Mouse (Mus musculus) forebrain, embryonic 14.5 days (tissue): ENCODE data around the gene Acp2. TPM values are rescaled to one million over a fixed set of nuclear protein-coding genes. Genes with fewer than 3 reads are reported as not detected.
A peak's percentile ranks its signal among the peaks of the same experiment; 100 is the strongest.
"Not testable (repeated sequence)": the region's sequence is repeated elsewhere in the genome, so short reads cannot be mapped to it uniquely, and the experiment has no call there.

Experiments used
- ATAC-seq: fragments of 200-750 bp; cut with Nextera tagmentation; 2 replicates; pipeline ENCODE4 v1.8.0; 2017; ENCODE audit warnings: mild to moderate bottlenecking, moderate library complexity
- DNase-seq: peaks from one replicate; pipeline ENCODE4 v3.0.0-alpha.2; 2015; ENCODE audit warnings: low spot score
- H3K27ac ChIP-seq: fragments of 300-500 bp; sonication (generic); 2 replicates; pipeline ENCODE4 v1.5.1; 2014; ENCODE audit warnings: low read depth, mild to moderate bottlenecking, control low read depth, low read length, moderate library complexity
- H3K27me3 ChIP-seq: fragments of 300-500 bp; sonication (generic); replicated peaks from 2 replicates; pipeline ENCODE4 v1.6.1; 2014; ENCODE audit warnings: low read length, control low read depth, mixed read lengths; ENCODE audit not compliant: control insufficient read depth, insufficient read depth
- H3K36me3 ChIP-seq: fragments of 300-500 bp; sonication (generic); 2 replicates; pipeline ENCODE4 v1.6.1; 2014; ENCODE audit warnings: low read length, control low read depth; ENCODE audit not compliant: control insufficient read depth, insufficient read depth
- H3K4me1 ChIP-seq: fragments of 300-500 bp; sonication (generic); 2 replicates; pipeline ENCODE4 v1.6.1; 2014; ENCODE audit warnings: antibody characterized with exemption, low read length, control low read depth; ENCODE audit not compliant: control insufficient read depth, insufficient read depth
- H3K4me2 ChIP-seq: fragments of 300-500 bp; sonication (generic); 2 replicates; pipeline ENCODE4 v1.6.1; 2014; ENCODE audit warnings: mild to moderate bottlenecking, control low read depth, low read length
- H3K4me3 ChIP-seq: fragments of 300-500 bp; sonication (generic); 2 replicates; pipeline ENCODE4 v1.5.1; 2014; ENCODE audit warnings: low read depth, low read length, control low read depth
- H3K9ac ChIP-seq: fragments of 300-500 bp; sonication (generic); 2 replicates; pipeline ENCODE4 v1.6.1; 2014; ENCODE audit warnings: mild to moderate bottlenecking, low read length, control low read depth, moderate library complexity
- H3K9me3 ChIP-seq: fragments of 300-500 bp; sonication (generic); replicated peaks from 2 replicates; pipeline ENCODE4 v1.6.1; 2016; ENCODE audit warnings: low read length, control low read depth, mixed read lengths; ENCODE audit not compliant: control insufficient read depth
- WGBS: fragments of 180-500 bp; shearing (Covaris S2); extraction: QIAGEN DNeasy Blood & Tissue Kit; methylation state at CpG from one replicate; pipeline ENCODE4 v1.1.7; 2014; 5-methylcytosine and 5-hydroxymethylcytosine counted together
- polyA plus RNA-seq: library from polyadenylated mRNA; unstranded; fragments of >200 nt; fragmentation: Nextera tagmentation; extraction: Ambion mirVana; gene quantifications from 2 replicates; pipeline ENCODE4 v1.2.1, GENCODE M21; 2014

Acp2 gene
- polyA plus RNA-seq, 1 experiment from 2014 or later, result 41.2 TPM

DNA sequence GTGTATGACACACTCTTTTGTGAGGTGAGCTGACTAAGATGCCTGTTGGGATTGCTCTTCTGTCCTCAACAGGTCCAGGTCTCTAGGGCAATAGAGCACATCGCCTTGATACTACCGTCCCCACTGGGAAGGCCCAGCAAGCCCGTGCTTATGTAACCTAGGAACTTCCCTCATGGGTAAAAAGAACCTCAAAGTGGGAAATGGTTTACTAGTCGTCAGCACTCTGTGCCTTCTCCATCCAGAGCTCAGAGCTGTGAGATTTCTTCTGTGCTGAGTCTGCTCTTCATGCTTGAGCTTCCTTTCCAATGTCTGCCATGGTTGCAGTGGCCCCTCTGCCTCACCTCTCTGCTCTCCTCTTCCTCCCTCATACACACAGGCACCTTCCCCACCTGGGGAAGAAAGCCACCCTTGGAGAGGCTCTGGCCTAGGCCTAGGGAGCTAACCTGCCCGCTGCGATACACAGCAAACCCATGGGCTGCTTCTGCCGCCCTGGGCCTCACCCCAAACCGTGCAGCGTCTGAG is 3.6 kb downstream of the Acp2 start:
- Histone ChIP-seq H3K9me3 (no peaks in the 10 kb centered on the region), H3K4me2 (no peak overlapping the region)
- no peak for ATAC-seq

DNA sequence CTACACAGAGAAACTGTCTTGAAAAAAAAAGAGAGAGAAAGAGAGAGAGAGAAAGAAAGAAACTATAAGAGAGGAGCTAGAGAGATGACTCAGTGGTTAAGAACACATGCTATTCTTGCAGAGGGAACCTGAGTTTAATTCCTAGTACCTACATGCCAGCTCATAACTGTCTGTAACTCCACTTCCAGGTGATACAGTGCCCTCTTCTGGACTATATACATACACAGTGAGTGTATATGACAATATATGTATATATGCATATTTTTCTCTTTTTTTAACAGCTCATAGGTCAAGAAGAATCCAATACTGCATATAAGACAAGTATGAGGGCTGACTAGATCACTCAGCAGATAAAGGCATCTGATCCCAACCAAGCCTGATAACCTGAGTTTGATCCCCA is 10.6 kb downstream of the Acp2 start:
- no peaks in the 10 kb centered on the region for H3K4me1 ChIP-seq
- H3K9me3 ChIP-seq, result no peaks in the 10 kb centered on the region
- no peak overlapping the region for H3K4me3 ChIP-seq
- ATAC-seq (no peak), DNase-seq (no peak)
- peaks cover 60% of the 10 kb centered on the region for H3K36me3 ChIP-seq
- H3K27ac ChIP-seq, result no peak overlapping the region
- H3K27me3 ChIP-seq, result no peaks in the 10 kb centered on the region
- H3K4me2 ChIP-seq, result no peak overlapping the region
- no peak overlapping the region for H3K9ac ChIP-seq

More for the DNA sequence above, 3.6 kb downstream of the Acp2 start:
- no peak overlapping the region for H3K27ac ChIP-seq
- DNase-seq, result no peak
- 92% methylated on average over 9 of the region's 9 CpGs for WGBS
- H3K27me3 ChIP-seq, result no peaks in the 10 kb centered on the region
- H3K4me3 ChIP-seq, result no peak overlapping the region
- H3K9ac ChIP-seq, result no peak overlapping the region
- peaks cover 15% of the 10 kb centered on the region for H3K4me1 ChIP-seq
- peaks cover 62% of the 10 kb centered on the region for H3K36me3 ChIP-seq

DNA sequence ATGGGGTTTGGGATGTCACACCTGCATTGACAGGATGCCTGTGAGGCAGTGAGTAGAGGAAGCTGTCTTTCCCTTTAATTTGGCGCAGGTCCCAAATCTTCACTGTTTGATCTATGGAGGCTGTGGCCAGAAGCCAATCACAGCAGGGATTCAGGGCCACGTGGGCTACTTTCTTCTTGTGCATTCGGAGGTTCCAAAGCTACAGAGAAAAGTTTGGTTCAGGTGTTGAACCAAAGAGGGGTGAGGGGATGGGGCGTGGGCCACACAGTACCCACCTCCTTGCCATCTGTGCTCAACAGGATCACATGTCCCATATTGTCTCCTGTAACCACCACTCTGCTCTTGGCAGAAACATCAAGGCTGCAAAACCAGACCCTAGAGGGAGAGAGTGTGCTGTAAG is 14.3 kb downstream of the Acp2 start:
- WGBS, result 47% methylated on average over 4 of the region's 4 CpGs
- Histone ChIP-seq H3K9ac (no peak overlapping the region), H3K4me1 (no peaks in the 10 kb centered on the region), H3K27ac (no peak overlapping the region), H3K36me3 (peaks cover 26% of the 10 kb centered on the region), H3K4me2 (no peak overlapping the region), H3K4me3 (no peak overlapping the region), H3K9me3 (no peaks in the 10 kb centered on the region), H3K27me3 (no peaks in the 10 kb centered on the region)
- peak; percentile 59 for DNase-seq
- ATAC-seq, result peak; percentile 46

DNA sequence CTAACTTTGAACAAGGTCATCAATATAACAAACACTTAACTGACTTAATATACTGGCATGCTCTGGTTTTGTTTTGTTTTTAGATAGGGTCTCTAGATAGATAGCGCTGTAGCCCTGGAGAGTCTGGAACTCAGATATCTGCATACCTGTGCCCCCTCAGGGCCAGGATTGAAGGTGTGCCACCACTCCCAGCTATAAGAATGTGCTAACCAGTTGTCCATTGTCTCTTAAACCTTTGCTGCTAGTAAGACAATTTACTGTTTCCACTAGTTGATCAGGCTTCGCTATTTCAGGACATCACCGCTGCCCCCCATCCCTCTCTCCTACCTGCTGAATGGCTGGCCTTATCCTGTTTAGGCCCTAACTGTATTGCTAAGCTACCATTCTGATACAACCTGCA is 17.8 kb downstream of the Acp2 start:
- Histone ChIP-seq H3K36me3 (peaks cover 9% of the 10 kb centered on the region; the same call in 1 of the 2 replicates), H3K4me2 (no peak overlapping the region), H3K27me3 (no peaks in the 10 kb centered on the region), H3K9ac (no peak overlapping the region), H3K4me3 (no peak overlapping the region), H3K27ac (no peak overlapping the region), H3K9me3 (no peaks in the 10 kb centered on the region), H3K4me1 (no peaks in the 10 kb centered on the region)
- over 99% methylated on average over 3 of the region's 3 CpGs for WGBS
- ATAC-seq (no peak), DNase-seq (no peak)

DNA sequence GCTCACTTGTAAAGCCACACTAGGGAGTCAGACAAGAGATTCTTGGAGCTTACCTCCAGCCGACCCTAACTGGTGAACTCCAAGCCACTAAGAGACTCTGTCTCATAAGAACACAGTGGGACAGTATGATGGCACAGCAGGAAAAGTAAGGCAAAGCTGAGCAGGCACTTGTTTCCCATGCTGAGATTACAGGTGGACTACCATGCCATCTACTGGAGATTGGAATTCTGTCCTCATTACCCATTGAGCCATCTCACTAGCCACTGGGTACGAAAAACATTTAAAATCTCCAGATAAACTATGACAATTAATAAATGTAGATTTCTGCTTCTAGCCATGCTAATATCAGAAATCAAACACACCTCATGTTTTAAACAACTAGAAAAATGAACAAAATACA is 20.9 kb downstream of the Acp2 start:
- Histone ChIP-seq H3K9ac (no peak overlapping the region), H3K36me3 (no peaks in the 10 kb centered on the region), H3K27ac (no peak overlapping the region), H3K27me3 (no peaks in the 10 kb centered on the region), H3K4me1 (no peaks in the 10 kb centered on the region), H3K4me2 (no peak overlapping the region), H3K9me3 (no peaks in the 10 kb centered on the region), H3K4me3 (no peak overlapping the region)
- DNase-seq (no peak), ATAC-seq (no peak)
- WGBS, result 75% methylated on average over 2 of the region's 2 CpGs

DNA sequence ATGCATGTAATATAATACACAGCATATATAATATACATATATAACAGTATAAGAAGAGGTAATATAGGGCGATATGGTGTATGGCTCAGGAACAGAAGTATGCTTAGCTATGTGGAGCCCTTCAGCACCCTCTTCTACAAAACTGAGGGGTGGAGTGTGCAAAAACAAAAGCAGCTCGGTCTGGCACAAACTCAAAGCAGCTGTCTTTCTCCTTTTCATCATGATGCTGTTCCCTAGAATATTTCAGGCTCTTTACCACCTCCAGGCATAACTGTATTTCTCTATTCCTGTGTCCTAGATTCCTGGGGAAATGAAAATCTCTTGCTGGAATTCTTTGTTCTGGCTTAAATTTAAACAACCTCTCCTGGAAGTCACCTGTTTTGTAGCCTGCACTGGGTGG is 27.1 kb downstream of the Acp2 start:
- H3K9me3 ChIP-seq, result no peaks in the 10 kb centered on the region
- H3K27me3 ChIP-seq, result no peaks in the 10 kb centered on the region
- H3K4me2 ChIP-seq, result no peak overlapping the region
- H3K4me1 ChIP-seq, result no peaks in the 10 kb centered on the region
- H3K9ac ChIP-seq, result no peak overlapping the region
- DNase-seq (no peak), ATAC-seq (no peak)
- no peak overlapping the region for H3K27ac ChIP-seq
- H3K4me3 ChIP-seq, result no peak overlapping the region
- H3K36me3 ChIP-seq, result no peaks in the 10 kb centered on the region
- WGBS, result 75% methylated on average over 2 of the region's 2 CpGs

DNA sequence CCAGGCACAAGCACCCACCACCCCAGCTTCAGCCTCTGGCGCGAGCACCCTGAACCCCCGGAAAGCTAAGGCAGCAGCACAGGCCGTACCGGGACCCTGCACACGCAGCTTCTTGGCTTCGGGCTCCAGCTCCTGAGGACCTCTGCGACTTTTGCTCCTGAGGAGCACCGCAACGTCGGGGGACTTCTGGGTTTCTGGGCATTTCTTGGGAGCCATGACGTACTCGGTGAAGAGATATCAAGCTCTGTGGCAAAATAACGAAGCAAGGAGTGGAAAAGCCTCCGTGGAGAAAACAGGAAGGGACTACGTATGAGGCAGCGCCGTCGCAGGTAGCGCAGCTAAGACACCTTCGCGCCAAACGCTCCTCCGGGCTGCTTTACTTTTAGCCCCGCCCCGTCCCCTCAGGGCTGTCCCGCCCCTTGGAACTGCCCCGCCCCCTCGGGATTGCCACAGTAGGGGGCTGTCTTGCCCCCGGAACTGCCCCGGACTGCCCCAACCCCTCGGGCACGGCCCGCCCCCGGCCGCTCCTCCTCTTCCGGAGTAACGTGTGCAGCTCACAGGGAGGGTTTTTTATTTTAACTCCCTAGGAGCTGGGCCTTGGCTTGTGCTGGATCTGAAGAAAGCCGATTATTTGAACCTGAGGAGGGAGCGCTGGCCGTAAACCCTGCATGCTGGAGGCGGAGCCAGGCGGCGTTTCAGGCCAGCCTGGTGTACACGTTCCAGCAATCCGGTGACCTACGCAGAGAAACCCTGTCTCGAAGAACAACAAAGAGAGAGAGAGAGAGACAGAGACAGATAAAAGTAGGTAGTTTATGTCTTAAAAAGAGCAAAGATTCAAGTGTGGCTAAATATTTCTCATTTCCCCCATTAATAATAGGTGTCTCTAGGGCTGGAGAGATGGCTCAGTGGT is 34.2 kb downstream of the Acp2 start, which contains the start of gene Ddb2:
Ddb2 (minus strand) TSS at position 382 of the 910 bp plus-strand sequence.
- DNase-seq, result peak; percentile 97
- H3K4me1 ChIP-seq, result 0 out of 2 replicates have a peak, but pooled peaks cover 4% of the 10 kb centered on the region
- H3K27ac ChIP-seq, result peak within 1 kb of the TSS; percentile 76
- WGBS, result under 1% methylated on average over 48 of the region's 48 CpGs
- H3K27me3 ChIP-seq, result no peaks in the 10 kb centered on the region
- peak; percentile 98 for ATAC-seq
- H3K4me2 ChIP-seq, result peak within 1 kb of the TSS; percentile 77
- peak within 1 kb of the TSS; percentile 55 for H3K4me3 ChIP-seq
- no peaks in the 10 kb centered on the region for H3K36me3 ChIP-seq
- H3K9me3 ChIP-seq, result no peaks in the 10 kb centered on the region
- H3K9ac ChIP-seq, result peak within 1 kb of the TSS; percentile 55

DNA sequence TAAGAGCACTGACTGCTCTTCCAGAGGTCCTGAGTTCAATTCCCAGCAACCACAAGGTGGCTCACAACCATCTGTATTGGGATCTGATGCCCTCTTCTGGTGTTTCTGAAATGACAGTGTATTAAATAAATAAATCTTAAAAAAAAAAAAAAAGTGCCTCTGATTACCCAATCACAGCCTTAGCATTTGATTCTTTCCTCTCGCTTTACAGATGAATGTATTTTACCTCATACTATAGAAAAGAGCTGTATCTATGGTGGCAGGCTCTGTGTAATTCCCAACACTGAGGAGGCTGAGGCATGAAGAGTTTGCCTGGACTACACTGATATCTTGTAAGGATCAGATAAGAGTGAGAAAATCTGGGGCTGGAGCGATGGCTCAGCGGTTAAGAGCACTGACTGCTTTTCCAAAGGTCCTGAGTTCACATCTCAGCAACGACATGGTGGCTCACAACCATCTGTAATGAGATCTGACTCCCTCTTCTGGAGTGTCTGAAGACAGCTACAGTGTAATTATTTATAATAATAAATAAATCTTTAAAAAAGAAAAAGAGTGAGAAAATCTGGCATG is 34.9 kb downstream of the Acp2 start:
- Histone ChIP-seq H3K9ac (peak overlapping the region; percentile 55; the same call in 1 of the 2 replicates), H3K4me3 (peak overlapping the region; percentile 55), H3K4me2 (peak overlapping the region; percentile 77), H3K27ac (peak overlapping the region; percentile 76)
- ATAC-seq, result peak; percentile 67
- 18% methylated on average over 4 of the region's 4 CpGs for WGBS
- not testable (repeated sequence) for H3K27me3 ChIP-seq, H3K9me3 ChIP-seq, H3K36me3 ChIP-seq, H3K4me1 ChIP-seq
- DNase-seq, result peak; percentile 60

DNA sequence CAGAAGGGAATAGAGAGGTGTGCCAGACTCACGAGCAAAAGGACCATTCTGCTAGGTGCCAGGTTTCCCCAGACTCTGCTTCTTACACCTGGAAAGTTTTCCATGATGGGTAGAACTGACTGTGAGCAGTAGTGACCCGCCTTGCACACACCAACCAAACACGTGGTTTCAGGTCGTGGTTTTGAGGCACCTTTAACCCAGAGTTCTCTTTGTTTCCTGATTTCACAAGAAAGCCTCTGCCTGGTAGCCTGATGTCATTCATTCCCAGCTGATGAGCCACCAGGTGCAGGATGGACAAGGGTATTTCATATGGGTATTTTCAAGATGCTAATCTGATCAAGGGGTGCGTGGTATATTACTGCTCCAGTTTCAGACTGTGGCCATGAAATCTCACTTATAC is 39.9 kb downstream of the Acp2 start:
- no peaks in the 10 kb centered on the region for H3K36me3 ChIP-seq
- DNase-seq, result no peak
- WGBS, result 82% methylated on average over 5 of the region's 5 CpGs
- no peak overlapping the region for H3K9ac ChIP-seq
- no peak overlapping the region for H3K4me3 ChIP-seq
- ATAC-seq, result no peak
- no peak overlapping the region for H3K4me2 ChIP-seq
- H3K4me1 ChIP-seq, result no peaks in the 10 kb centered on the region
- no peaks in the 10 kb centered on the region for H3K9me3 ChIP-seq
- no peak overlapping the region for H3K27ac ChIP-seq
- H3K27me3 ChIP-seq, result no peaks in the 10 kb centered on the region
